Mouse (Mus musculus): ENCODE measurements at regions not wholly inside any gene's neighbourhood (a gene's known extent, or its start where the extent isn't known, plus 50 kb on each side); places are given as distances from the start of the nearest gene placed in this dataset.
A peak's percentile ranks its signal among the peaks of the same experiment; 100 is the strongest.
"Not testable (repeated sequence)": the region's sequence is repeated elsewhere in the genome, so short reads cannot be mapped to it uniquely, and the experiment has no call there.

DNA sequence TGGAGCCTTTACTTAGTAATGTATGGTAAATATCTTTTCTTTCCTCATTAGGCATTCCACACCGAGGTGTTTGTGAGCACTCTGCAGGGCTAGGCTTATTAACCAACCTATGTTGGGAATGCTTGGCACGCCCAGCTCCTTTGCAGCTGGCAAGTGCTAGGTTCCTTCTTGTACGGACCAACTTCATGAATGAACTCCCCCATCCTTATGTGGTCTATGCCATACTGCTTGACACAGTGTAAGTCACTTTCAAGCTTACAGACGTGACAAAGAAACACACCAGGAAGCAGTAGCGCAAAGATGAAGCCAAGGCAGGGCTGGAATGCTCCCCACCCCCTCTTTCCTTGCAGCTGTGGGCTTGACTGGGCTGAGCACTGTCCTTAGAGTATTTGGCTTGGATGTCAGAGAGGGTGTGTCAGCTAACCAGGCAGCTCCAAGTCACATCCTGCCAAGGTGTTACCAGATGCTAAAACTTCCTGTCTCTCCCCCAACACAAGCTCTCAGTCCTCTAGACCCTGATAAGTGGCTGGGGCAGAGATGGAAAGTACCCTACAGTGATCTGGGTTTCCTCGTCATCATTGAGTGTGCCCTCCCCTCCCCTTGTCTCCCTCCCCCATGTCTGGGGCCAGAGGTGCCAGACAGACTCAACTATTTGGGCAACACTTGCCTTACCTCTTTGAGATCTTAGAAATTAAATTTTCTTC, 95.6 kb upstream of the Thpo start:
- Histone ChIP-seq H3K36me3 (replicated peaks; ENCODE audit: control insufficient read depth, insufficient read depth) (no peaks in the 10 kb centered on the region), H3K9me3 (ENCODE audit: control insufficient read depth, low read length) (no peaks in the 10 kb centered on the region), H3K27me3 (ENCODE audit: control insufficient read depth, insufficient read depth, low read length) (no peaks in the 10 kb centered on the region), H3K4me3 (replicated peaks; ENCODE audit: low read length) (no peak overlapping the region), H3K4me1 (replicated peaks; ENCODE audit: control insufficient read depth, insufficient read depth, low read length) (no peaks in the 10 kb centered on the region), H3K9ac (no peak overlapping the region), H3K27ac (no peak overlapping the region), H3K4me2 (replicated peaks) (no peak overlapping the region)
- DNase-seq (ENCODE audit: low spot score) = no peak
- 63% methylated on average over 6 of the region's 6 CpGs for WGBS
- no peak for ATAC-seq (ENCODE audit: low FRiP score)

DNA sequence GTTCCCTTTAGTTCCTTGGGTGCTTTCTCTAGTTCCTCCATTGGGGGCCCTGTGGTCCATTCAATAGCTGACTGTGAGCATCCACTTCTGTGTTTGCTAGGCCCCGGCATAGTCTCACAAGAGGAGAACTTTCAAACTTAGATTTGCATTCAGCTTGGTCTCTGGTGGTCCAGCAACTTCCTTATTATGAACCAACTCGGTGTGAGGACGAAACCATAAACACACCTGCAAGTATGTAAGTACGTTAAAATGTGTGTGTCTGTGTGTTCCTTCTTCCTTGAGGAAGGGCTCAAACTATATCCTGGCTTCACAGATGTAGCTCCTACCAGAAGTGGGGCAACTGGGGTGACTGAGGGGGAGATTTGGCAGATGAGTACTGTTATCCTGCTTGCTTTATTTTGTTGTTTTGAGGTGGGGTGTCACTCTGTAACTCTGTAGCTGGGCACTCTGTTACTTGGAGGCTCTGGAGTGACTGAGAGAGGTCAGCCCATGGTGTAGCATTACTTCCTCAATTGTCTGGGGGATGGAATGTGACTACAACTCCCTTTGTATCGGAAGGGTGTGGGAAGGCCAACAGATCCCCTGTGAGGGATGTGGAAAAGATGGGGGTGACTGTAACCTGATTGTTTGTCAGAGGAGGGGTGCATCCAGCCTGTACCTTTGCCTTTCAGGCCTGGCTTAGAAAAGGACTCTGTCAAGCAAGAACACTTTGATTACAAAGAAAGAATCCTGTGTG, 94.9 kb upstream of the Thpo start:
- H3K27me3 ChIP-seq (ENCODE audit: control insufficient read depth, insufficient read depth, low read length) = no peaks in the 10 kb centered on the region
- ATAC-seq (ENCODE audit: low FRiP score) (no peak), DNase-seq (ENCODE audit: low spot score) (no peak)
- H3K4me3 ChIP-seq (replicated peaks; ENCODE audit: low read length) = no peak overlapping the region
- H3K4me2 ChIP-seq (replicated peaks) = no peak overlapping the region
- 85% methylated on average over 5 of the region's 5 CpGs for WGBS
- H3K9me3 ChIP-seq (ENCODE audit: control insufficient read depth, low read length) = no peaks in the 10 kb centered on the region
- H3K36me3 ChIP-seq (replicated peaks; ENCODE audit: control insufficient read depth, insufficient read depth) = no peaks in the 10 kb centered on the region
- H3K4me1 ChIP-seq (replicated peaks; ENCODE audit: control insufficient read depth, insufficient read depth, low read length) = no peaks in the 10 kb centered on the region
- H3K9ac ChIP-seq = no peak overlapping the region
- no peak overlapping the region for H3K27ac ChIP-seq

DNA sequence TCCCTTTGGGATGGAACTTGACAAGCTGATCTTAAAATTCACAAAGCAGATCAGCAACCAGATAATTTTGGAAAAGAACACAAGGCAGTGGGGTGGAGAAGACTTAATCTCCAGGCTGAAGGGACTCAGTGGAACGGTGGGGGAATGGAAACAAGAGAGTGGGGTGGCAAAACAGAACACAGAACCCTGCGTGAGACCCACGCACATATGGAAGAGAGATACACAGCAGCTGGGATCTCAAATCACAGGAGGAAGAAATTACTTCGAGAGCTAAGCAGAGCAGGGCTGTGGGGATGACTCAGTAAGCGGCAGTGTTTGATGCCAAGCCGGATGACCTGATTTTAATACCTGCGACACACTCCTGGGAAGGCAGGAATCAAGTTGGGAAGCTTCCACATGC, 89.9 kb upstream of the Thpo start:
- Histone ChIP-seq H3K4me1 (replicated peaks; ENCODE audit: control insufficient read depth, insufficient read depth, low read length) (no peaks in the 10 kb centered on the region), H3K9ac (no peak overlapping the region), H3K36me3 (replicated peaks; ENCODE audit: control insufficient read depth, insufficient read depth) (no peaks in the 10 kb centered on the region), H3K4me3 (replicated peaks; ENCODE audit: low read length) (no peak overlapping the region), H3K9me3 (ENCODE audit: control insufficient read depth, low read length) (no peaks in the 10 kb centered on the region), H3K27ac (no peak overlapping the region), H3K27me3 (ENCODE audit: control insufficient read depth, insufficient read depth, low read length) (no peaks in the 10 kb centered on the region), H3K4me2 (replicated peaks) (no peak overlapping the region)
- WGBS = 71% methylated on average over 7 of the region's 7 CpGs
- DNase-seq (ENCODE audit: low spot score) (no peak), ATAC-seq (ENCODE audit: low FRiP score) (no peak)

DNA sequence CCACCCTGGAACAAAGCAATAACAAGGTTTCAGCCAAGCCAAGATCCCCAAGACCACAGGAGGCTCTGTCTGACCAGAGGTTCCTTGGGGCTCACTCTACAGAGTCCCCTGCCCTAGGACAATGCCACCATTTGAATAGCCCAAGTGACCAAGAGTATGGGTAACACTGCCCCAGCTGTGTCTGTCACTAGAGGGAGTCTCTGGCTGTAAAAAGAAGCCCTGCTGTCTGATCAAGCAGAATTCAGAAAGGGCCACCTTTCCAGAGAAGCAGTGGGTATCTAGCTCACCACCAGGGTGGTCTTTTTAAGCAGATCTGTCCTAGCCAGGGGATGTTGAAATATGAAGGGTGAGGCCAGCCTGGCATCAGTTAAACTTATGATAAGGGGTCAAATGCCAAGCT, 86.6 kb upstream of the Thpo start:
- Histone ChIP-seq H3K4me1 (replicated peaks; ENCODE audit: control insufficient read depth, insufficient read depth, low read length) (no peaks in the 10 kb centered on the region), H3K36me3 (replicated peaks; ENCODE audit: control insufficient read depth, insufficient read depth) (no peaks in the 10 kb centered on the region), H3K4me3 (replicated peaks; ENCODE audit: low read length) (no peak overlapping the region), H3K27me3 (ENCODE audit: control insufficient read depth, insufficient read depth, low read length) (no peaks in the 10 kb centered on the region), H3K27ac (no peak overlapping the region), H3K9me3 (ENCODE audit: control insufficient read depth, low read length) (no peaks in the 10 kb centered on the region), H3K4me2 (replicated peaks) (no peak overlapping the region), H3K9ac (no peak overlapping the region)
- DNase-seq (ENCODE audit: low spot score) (no peak), ATAC-seq (ENCODE audit: low FRiP score) (no peak)

DNA sequence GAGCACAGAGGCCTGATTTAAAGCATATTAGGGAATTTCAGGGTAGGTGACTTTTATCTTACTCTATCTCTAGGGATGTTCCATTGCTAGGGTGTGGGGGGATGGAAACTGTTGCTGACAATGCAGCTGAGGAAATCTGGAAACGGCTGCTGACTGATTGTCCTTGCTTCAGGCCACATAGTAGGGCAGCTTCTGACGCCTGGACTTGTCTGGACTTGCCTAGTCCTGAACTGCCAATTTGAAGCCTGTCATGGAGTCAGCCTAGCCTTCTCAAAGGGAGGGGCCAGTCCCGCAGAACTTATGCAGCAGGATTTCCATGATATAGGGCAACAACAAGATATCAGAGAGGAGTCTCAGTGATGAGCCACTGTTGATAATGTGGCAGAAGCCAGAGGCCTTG, 85.3 kb upstream of the Thpo start:
- Histone ChIP-seq H3K27ac (no peak overlapping the region), H3K9ac (no peak overlapping the region), H3K27me3 (ENCODE audit: control insufficient read depth, insufficient read depth, low read length) (no peaks in the 10 kb centered on the region), H3K4me2 (replicated peaks) (no peak overlapping the region), H3K36me3 (replicated peaks; ENCODE audit: control insufficient read depth, insufficient read depth) (no peaks in the 10 kb centered on the region), H3K4me1 (replicated peaks; ENCODE audit: control insufficient read depth, insufficient read depth, low read length) (no peaks in the 10 kb centered on the region), H3K4me3 (replicated peaks; ENCODE audit: low read length) (no peak overlapping the region), H3K9me3 (ENCODE audit: control insufficient read depth, low read length) (no peaks in the 10 kb centered on the region)
- no peak for ATAC-seq (ENCODE audit: low FRiP score)
- DNase-seq (ENCODE audit: low spot score) = no peak
- 89% methylated on average over 3 of the region's 3 CpGs for WGBS

DNA sequence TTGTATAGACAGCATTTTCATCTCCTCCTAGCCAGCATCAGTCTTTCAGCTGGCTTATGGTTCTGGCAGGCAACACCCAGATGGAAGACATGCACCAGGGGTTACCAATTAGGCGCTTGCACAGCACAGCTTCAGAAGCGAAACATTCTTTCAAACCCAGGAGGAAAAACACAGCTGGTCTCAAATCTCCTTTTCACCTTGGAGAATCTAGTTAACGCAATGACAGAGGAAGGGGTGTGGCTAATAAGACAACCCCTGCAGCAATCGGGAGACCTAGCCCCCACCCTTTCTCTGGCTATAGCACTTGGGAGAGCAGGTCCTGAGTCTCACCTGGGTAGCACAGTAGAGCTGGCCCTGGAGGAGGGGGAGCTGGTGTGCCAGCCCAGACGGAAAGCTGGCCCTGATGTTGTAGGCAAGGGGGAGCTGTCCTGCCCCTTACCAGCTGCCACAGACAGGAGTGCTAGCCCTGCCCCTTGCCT, 84.4 kb upstream of the Thpo start:
- no peak for DNase-seq (ENCODE audit: low spot score)
- Histone ChIP-seq H3K4me3 (replicated peaks; ENCODE audit: low read length) (no peak overlapping the region), H3K9ac (no peak overlapping the region), H3K27me3 (ENCODE audit: control insufficient read depth, insufficient read depth, low read length) (no peaks in the 10 kb centered on the region), H3K27ac (0 out of 2 replicates have a peak overlapping the region, but pooled peaks have one; percentile 11), H3K4me2 (replicated peaks) (no peak overlapping the region), H3K36me3 (replicated peaks; ENCODE audit: control insufficient read depth, insufficient read depth) (no peaks in the 10 kb centered on the region), H3K9me3 (ENCODE audit: control insufficient read depth, low read length) (no peaks in the 10 kb centered on the region), H3K4me1 (replicated peaks; ENCODE audit: control insufficient read depth, insufficient read depth, low read length) (no peaks in the 10 kb centered on the region)
- peak; percentile 65; the same call in 1 of the 2 replicates for ATAC-seq (ENCODE audit: low FRiP score)
- WGBS = 46% methylated on average over 5 of the region's 5 CpGs

DNA sequence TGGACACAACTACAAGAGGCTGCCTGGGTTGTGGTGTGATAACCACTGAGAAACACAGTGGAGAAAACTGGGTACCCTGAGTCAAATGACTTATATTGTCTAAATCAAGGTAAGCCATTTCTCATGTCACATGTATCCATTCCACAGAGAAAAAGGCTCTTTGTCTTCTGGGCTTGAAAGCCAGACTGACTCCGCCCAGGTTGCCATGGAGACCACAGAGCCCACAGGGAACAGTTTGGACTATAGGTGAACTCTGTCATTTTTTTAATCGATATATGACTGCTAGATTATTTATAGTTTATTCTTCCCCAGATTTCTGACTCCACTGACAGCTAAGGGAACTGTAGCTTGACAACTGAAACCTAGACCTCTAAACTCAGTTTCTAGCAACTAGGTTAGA, 80.7 kb upstream of the Thpo start:
- ATAC-seq (ENCODE audit: low FRiP score) (no peak), DNase-seq (ENCODE audit: low spot score) (no peak)
- Histone ChIP-seq H3K27ac (no peak overlapping the region), H3K9ac (no peak overlapping the region), H3K4me1 (replicated peaks; ENCODE audit: control insufficient read depth, insufficient read depth, low read length) (no peaks in the 10 kb centered on the region), H3K4me2 (replicated peaks) (no peak overlapping the region), H3K4me3 (replicated peaks; ENCODE audit: low read length) (no peak overlapping the region), H3K36me3 (replicated peaks; ENCODE audit: control insufficient read depth, insufficient read depth) (no peaks in the 10 kb centered on the region), H3K9me3 (ENCODE audit: control insufficient read depth, low read length) (no peaks in the 10 kb centered on the region), H3K27me3 (ENCODE audit: control insufficient read depth, insufficient read depth, low read length) (no peaks in the 10 kb centered on the region)
- WGBS = 53% methylated on average over 2 of the region's 2 CpGs

DNA sequence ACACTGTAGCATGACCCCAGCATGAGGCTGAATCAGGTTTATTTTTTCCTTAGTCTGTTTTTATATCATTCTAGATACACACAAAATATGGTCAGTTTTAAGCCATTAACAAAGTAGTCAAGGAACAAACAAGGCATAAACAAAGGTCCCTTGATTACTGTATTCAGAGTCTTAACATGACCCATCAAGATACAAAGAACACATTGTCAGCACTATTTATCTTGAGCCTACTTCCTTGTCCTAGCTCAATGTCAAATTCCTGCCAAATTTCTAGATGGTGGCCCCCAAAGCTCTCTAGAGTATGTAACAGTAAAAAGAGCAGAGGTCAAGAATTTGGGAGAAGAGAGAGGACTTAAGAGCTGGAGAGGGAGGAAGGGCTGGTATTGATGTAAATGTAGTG, 79.9 kb upstream of the Thpo start:
- Histone ChIP-seq H3K27ac (no peak overlapping the region), H3K4me2 (replicated peaks) (no peak overlapping the region), H3K36me3 (replicated peaks; ENCODE audit: control insufficient read depth, insufficient read depth) (no peaks in the 10 kb centered on the region), H3K27me3 (ENCODE audit: control insufficient read depth, insufficient read depth, low read length) (no peaks in the 10 kb centered on the region), H3K9me3 (ENCODE audit: control insufficient read depth, low read length) (no peaks in the 10 kb centered on the region), H3K4me1 (replicated peaks; ENCODE audit: control insufficient read depth, insufficient read depth, low read length) (no peaks in the 10 kb centered on the region), H3K9ac (no peak overlapping the region), H3K4me3 (replicated peaks; ENCODE audit: low read length) (no peak overlapping the region)
- DNase-seq (ENCODE audit: low spot score) (no peak), ATAC-seq (ENCODE audit: low FRiP score) (no peak)

DNA sequence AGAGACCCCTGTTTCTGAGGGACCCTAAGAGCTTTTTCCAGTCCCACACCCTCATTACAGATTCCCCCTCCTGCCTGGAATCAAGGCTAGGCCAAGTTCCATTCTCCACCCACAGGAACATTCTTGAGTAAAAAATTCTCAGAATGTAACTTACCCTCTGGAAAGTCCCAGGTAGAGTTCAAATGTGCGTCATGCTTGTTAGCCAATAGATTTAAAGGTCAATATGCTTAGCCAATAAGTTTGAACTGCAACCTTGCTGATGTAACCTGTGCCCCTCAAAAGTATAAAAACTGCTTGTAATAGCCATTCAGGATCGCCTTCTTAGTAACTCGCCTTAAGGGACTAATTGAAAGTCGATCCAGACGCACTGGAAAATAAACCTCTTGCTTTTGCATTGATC, 77.7 kb upstream of the Thpo start:
- H3K27ac ChIP-seq; H3K4me3 ChIP-seq (replicated peaks; ENCODE audit: low read length); H3K9ac ChIP-seq; H3K9me3 ChIP-seq (ENCODE audit: control insufficient read depth, low read length); H3K36me3 ChIP-seq (replicated peaks; ENCODE audit: control insufficient read depth, insufficient read depth); H3K27me3 ChIP-seq (ENCODE audit: control insufficient read depth, insufficient read depth, low read length); ATAC-seq (ENCODE audit: low FRiP score); H3K4me1 ChIP-seq (replicated peaks; ENCODE audit: control insufficient read depth, insufficient read depth, low read length); DNase-seq (ENCODE audit: low spot score); H3K4me2 ChIP-seq (replicated peaks): not testable (repeated sequence)
- 82% methylated on average over 5 of the region's 5 CpGs for WGBS
